Mouse (Mus musculus): ENCODE data around the gene Kcnj6. TPM values are rescaled to one million over a fixed set of nuclear protein-coding genes. Genes with fewer than 3 reads are reported as not detected.
A peak's percentile ranks its signal among the peaks of the same experiment; 100 is the strongest.
"Not testable (repeated sequence)": the region's sequence is repeated elsewhere in the genome, so short reads cannot be mapped to it uniquely, and the experiment has no call there.

The Kcnj6 gene
- total RNA-seq, 2 experiments from 2014 or later: not detected

GRCm38 (mm10) chr16:94865101-94865500 is 132.4 kb downstream of the Kcnj6 start:
- intact Hi-C loops (cut with DNase I): no loop called here
- DNase-seq: no peak

DNA sequence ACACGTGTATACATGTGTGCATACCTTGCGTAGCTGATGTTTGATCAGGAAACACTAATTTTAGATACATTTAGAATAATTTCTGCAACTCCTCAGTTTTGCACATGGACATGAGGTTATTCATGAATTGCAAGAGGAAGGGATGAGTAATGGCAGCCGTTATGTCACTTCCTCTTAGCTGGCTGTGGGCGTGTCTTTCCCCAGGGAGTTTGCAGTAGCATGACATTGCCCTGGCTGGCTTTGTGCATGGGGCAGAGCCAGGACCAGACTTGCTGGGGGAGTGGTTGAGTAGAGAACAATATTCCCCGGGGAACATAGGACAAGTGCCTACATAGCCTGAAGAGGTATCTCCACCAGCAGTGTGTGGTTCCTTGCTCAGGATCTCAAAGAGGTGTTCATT is 134.0 kb downstream of the Kcnj6 start:
- intact Hi-C loops (cut with DNase I): no loop called here
- no peak for DNase-seq

- DNase-seq: no peak
- intact Hi-C loops (cut with DNase I): no loop called here
Measured at GRCm38 (mm10) chr16:94855990-94856389, 141.5 kb downstream of the Kcnj6 start.

DNA sequence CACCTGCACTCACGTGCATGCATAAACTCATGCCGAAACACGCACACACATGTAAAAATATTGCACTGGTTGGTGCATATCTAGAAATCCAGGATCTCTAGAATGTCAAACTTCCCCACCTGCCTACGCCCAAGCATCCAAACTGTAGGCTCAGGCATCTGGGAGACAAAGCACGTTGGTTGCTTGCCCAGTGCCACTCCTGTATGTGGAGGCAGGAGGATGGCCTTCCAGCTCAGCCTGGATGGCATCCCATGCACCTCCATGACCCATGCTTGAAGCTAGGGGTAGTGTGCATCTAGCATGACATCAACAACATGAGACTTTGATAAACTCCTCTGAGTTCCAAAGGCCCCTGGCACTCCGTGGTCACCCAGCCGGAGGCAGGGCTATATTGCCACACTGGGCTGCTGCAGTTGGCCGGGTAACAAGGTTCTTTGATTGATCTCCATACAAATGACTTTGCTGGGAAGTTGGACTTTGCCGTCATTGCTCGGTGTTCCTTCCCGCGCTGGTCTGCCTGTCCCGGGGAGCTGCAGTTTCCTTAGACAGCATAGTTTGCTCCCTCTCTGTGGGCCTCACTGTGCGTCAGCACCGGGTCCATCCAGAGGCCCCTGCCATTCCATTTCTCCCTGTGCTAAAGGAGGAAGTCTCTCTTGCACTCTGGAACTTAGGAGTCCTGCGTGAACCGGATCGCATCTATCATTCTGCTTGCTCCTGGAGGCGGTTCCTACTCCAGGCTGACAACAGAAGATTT is 144.9 kb downstream of the Kcnj6 start:
- intact Hi-C loops (cut with DNase I): no loop called here
- no peak for DNase-seq

- intact Hi-C loops (cut with DNase I): no loop called here
- DNase-seq: no peak
Measured at GRCm38 (mm10) chr16:94850393-94850792, 147.1 kb downstream of the Kcnj6 start.

DNA sequence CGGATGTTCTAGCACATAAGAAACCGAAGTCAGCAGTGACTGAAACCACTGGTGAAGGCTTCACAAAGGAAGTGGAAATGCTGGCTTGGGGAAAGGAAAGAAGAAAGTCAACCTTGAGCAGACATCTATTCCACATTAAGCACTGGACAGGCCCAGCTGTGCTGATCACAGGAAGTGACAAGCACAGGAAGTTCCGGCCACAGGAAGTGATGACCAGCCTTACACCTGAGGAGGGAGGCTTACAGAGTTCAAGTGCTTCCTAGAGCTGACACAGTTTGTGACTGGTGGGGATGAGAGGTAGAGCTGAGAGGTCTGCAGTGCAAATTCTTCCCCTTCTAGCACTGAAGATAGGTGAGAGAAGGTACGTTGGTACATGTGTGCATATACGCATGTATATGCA is 151.5 kb downstream of the Kcnj6 start:
- no peak for DNase-seq
- intact Hi-C loops (cut with DNase I): no loop called here

DNA sequence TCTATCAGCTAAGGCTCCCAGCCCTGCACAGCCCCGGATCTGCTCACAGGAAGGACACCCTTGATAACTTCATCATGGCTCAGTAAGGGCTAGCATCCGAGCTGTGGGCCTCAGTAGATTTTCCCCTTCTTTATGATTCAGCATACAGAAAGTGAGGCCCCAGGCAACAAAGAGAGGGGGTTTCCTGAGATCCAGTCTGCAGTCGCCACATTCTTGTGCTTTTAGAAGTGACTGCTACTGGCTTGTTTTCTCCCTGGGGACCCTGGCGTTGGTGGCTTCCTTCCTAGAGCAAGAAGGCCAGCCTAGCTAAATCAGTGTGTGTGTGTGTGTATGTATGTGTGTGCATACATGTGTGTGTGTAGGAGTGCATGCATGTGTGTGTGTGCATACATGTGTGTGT is 152.7 kb downstream of the Kcnj6 start:
- DNase-seq: no peak
- intact Hi-C loops (cut with DNase I): no loop called here

- intact Hi-C loops (cut with DNase I): no loop called here
- no peak for DNase-seq
Measured at GRCm38 (mm10) chr16:94839398-94839797, 158.1 kb downstream of the Kcnj6 start.

DNA sequence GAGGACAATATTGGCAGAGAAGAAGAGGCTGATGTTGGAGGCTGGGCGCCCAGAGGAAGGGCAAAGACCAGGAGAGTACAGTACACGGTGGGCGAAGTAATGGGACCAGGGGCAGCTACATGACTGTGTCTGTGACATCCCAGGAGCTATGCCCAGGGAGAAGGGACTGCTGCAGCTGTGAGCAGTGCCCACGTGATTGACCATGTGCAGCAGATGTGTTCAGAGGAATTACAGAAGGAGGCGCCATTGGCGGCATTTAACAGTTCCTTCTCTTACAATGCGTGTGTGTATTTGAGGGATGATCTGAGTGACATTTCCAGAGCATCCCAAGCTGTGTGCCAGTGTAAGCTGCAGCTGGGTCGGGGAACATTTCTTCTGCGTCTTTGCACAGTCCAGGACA is 159.6 kb downstream of the Kcnj6 start:
- intact Hi-C loops (cut with DNase I): no loop called here
- no peak for DNase-seq

GRCm38 (mm10) chr16:94834502-94834901 is 163.0 kb downstream of the Kcnj6 start:
- intact Hi-C loops (cut with DNase I): no loop called here
- no peak for DNase-seq

DNA sequence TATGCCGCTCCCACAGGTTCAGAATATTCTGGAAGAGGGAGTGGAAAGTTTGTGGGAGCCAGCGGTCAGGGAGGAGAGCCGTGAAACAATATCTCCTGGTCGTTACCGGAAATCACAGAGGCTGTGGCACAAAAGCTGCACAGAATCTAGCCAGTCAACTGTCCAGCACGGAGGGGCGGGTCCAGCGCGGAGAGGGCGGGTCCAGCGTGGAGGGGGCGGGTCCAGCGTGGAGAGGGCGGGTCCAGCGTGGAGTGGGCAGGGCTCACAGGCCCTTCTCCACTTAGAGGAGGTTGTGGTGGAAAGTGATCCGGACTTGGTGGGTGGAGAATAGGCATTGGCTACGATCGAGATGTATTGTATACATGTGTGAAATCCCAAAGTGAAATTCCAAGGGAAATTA is 169.3 kb downstream of the Kcnj6 start:
- peak in 1 of 2 experiments; percentile 10 for DNase-seq
- intact Hi-C loops (cut with DNase I): no loop called here

GRCm38 (mm10) chr16:94827092-94827585 is 170.4 kb downstream of the Kcnj6 start:
- peak; percentile 64 to 67 for DNase-seq
- intact Hi-C loops (cut with DNase I): no loop called here

DNA sequence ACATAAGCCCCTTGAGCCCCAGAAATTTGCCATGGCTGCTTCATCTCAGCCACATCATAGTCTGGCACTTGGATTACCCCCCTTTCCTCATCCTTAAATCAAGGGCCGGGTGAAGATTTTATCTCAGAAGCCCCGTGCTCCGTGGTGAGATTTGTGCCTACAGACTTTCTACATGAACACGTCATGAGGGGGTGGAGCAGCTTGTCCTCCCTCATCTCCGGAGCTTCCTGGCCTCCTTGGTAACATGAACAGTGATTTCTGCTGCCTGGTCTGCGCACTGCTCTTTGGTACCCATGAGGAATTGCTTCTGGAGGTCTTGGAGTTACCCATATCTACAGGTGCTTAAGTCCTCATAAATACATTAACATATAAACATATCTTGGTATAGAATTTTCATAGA is 172.2 kb downstream of the Kcnj6 start:
- intact Hi-C loops (cut with DNase I): no loop called here

DNA sequence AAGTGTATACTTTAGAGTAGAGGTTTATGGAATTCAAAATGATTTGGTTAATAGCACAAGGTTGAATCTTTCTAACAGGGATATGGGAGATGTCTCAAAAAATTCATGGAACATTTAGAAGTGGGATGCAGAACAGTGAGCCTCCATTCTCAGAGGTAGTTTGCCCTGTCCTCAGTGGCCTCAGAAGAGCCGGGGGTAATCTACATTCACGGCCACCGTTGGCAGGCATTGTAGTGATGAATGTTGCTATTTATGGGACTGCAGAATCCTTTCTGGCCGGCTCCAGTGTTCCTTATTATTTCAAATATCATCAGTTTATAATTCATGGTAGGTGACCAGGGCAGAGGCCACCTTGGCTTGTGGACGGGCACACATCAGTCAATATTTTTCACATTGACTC is 174.9 kb downstream of the Kcnj6 start:
- intact Hi-C loops (cut with DNase I): no loop called here
- peak; percentile 16 to 23 for DNase-seq

More for the DNA sequence above, 172.2 kb downstream of the Kcnj6 start:
- DNase-seq: no peak

GRCm38 (mm10) chr16:94821610-94822009 is 175.9 kb downstream of the Kcnj6 start:
- no peak for DNase-seq
- intact Hi-C loops (cut with DNase I): no loop called here

DNA sequence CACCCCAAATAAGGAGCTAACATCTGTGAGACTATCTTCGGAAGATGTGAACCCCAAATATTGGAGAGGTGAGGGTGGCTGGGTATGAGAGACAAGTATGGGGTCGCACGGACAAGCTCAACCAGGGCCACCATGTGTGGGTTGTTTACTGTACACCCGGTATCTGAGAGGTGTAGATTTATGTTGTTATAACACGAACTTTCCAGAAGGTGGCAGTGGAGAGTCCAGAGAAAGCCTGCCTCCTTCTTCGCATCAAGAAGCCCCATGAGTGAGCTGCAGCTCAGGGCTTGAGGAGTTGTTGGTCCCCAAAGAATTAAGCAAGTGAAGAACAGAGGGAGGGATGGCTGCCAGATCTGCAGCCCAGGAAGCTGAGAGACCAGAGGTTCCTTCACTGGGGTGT is 181.1 kb downstream of the Kcnj6 start:
- intact Hi-C loops (cut with DNase I): loop anchor here (5.0 to 10.0 kb wide), 3 partner anchors 181 to 528 kb away; partner anchors contain the start of gene Kcnj6
- DNase-seq: peak; percentile 9 to 45

DNA sequence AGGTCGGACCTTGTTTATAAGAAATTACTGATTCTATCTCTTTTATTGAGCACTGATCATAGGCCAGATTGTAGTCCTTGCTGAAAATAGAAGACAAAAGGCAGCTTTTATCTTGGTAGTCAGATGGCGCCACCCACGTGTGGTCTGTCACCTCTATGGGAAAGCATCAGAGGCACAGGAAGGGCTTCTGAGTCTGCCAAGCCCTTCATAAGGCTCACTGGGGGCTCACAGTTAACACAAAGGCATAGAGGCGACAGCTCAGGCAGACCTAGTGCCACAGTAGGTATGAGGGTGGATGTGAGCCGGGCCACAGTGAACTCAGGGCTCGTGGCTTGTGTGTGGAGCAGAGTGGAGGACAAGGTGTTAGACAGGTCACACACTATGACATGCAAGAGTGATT is 181.6 kb downstream of the Kcnj6 start:
- DNase-seq: no peak

GRCm38 (mm10) chr16:94809286-94809685 is 188.2 kb downstream of the Kcnj6 start:
- intact Hi-C loops (cut with DNase I); DNase-seq: not testable (repeated sequence)

More for the DNA sequence above, 181.6 kb downstream of the Kcnj6 start:
- intact Hi-C loops (cut with DNase I): loop anchor here (5.0 to 10.0 kb wide), 3 partner anchors 181 to 529 kb away; partner anchors contain the start of gene Kcnj6

GRCm38 (mm10) chr16:94798241-94798640 is 199.3 kb downstream of the Kcnj6 start:
- intact Hi-C loops (cut with DNase I): no loop called here
- no peak for DNase-seq

DNA sequence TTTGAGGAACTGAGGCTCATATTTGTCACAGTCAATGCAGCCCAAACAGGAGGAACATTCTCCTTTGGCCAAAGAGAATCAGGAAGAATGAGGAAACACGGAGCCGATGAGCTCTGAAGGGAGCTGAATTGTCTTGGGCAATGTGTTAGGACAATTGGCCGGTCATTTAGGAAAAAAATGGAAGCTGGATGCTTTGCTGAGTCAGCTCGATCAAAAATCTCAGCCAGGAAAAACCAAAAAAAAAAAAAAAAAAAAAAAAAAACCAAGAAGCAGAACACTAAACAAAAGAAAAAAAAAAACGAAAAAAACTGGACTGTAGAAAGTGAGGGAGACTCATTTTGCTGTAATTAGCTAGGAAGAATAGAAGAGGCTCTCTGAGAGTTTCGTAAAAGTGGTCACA is 200.1 kb downstream of the Kcnj6 start:
- DNase-seq: no peak
- intact Hi-C loops (cut with DNase I): no loop called here

GRCm38 (mm10) chr16:94793041-94793440 is 204.5 kb downstream of the Kcnj6 start:
- intact Hi-C loops (cut with DNase I): no loop called here
- no peak for DNase-seq

- peak in 1 of 2 experiments; percentile 23 for DNase-seq
- intact Hi-C loops (cut with DNase I): loop anchor here (2.0 kb wide), 2 partner anchors 205 to 557 kb away; no protein-coding TSS in a partner anchor
Measured at GRCm38 (mm10) chr16:94789958-94790357, 207.5 kb downstream of the Kcnj6 start.
